Mouse (Mus musculus) T-helper 2 cell (primary cell): Measurements from ENCODE around the gene Npnt.

Experiments
- in situ Hi-C: fragments of 300-600 bp; cut with MboI, MseI; formaldehyde crosslinking; loops from one replicate; pipeline ENCODE4 v1.15.1; 2025; ENCODE audit warnings: high pct_unique_total_duplicates

The Npnt gene

DNA sequence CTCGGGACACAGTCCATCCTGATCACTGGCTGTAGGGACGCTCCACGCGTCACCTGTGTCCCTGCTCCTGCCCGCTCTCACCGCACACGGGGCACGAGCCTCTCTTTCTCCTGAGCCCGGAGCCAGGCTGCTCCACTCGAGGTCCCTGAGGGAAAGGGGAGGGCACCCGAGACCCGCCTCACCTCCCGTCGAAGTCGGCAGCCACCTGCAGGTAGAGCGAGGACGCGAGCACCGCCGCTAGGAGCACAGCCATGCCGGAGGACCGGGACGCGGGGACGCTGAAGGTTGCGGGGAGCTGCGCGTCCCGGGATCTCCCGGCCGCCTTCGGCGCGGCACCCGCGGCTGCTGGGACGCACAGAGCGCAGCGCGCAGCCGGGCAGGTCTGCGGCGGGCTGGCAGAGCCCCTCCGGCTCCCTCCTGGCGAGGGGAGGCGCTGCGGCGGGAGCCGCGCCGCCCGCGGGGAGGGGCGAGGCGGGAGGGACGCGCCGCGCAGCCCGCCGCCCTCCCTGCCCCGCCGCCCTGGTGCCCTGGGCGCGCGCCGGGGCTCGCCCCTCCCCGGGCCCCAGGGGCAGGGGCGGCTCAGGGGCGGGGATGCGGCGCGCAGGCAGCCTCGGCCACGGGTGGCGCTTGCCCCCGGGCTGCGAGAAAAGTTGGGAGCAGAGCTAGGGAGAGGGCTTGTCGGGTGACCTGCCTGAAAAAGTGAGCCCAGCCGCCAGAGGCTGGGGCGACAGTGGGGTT, at the start of gene Npnt:
Gene Npnt (minus strand): TSS at position 501 of the 738 bp plus-strand sequence.
- in situ Hi-C loops: no loop called here

- in situ Hi-C loops: no loop called here
Measured at GRCm38 (mm10) chr3:132996299-132996698, 46.2 kb upstream of the Npnt start.

DNA sequence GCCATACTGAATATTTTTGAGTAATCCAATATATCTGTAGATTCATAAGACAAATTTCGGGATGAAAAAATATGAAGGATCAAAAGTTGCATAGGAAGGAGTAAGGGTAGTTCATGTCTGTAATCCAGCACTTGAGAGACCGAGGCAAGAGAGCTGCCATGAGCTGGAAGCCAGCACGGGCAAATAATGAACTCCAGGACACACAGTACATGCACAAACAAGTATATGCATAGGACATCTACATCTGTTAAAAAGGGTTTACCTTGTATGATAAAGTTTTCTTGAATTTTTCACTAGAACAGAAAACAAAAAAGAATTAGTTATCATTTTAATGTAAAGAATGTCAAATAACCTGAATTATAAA, 45.8 kb upstream of the Npnt start:
- in situ Hi-C loops: no loop called here

GRCm38 (mm10) chr3:132995172-132995903, 45.2 kb upstream of the Npnt start:
- in situ Hi-C loops: no loop called here

GRCm38 (mm10) chr3:132986188-132986587, 36.1 kb upstream of the Npnt start:
- in situ Hi-C loops: no loop called here

DNA sequence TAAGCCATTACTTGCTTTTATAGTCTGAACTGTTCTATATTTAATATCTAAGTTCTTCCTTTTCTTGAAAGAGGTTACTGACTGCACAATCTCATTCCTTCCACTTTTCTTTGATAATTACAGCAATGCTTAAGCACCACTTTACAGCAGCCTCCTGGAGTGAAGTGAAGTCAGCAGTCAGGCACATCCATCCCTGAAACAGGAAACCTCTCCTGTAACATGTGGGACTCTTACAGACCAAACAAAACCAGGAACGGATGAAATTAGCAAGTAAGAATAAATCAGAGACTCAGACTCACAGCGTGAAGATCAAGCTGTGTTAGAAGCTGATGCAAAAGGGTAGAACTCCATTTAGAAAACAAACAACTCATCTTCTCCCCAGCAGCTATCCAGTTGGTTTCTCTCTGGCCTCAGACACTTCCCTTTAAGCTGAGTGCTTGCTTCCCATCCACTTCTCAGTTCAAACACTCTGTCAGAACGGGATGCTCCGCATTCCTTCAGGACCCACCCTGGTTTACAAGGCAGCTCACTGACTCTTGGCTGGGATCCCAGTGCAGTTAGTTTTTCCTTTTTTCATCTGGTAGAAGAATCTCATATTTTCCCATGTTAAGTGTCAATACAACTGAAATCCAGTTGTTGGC, 33.9 kb upstream of the Npnt start:
- in situ Hi-C loops: no loop called here

- in situ Hi-C loops: no loop called here
Measured at GRCm38 (mm10) chr3:132981968-132982367, 31.9 kb upstream of the Npnt start.

GRCm38 (mm10) chr3:132979781-132980461, 29.8 kb upstream of the Npnt start:
- in situ Hi-C loops: no loop called here

DNA sequence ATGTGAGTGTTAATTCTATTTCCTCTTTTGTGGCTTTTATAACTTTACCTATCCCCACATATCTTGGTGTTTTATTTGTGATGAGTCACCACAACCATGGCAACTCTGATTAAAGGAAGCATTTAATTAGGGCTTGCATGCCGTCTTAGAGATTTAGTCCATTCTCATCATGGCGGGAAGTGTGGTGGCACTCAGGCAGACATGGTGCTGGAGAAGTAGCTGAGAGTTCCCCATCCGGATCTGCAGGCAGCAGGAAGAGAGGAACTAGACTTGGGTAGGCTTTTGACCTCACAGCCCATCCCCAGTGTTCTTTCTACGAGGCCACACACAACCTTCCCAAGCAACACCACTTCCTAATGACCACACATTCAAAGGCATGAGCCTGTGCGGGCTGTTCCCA, 16.2 kb upstream of the Npnt start:
- in situ Hi-C loops: no loop called here

- in situ Hi-C loops: no loop called here
Measured at GRCm38 (mm10) chr3:132964715-132965507, 14.8 kb upstream of the Npnt start.

GRCm38 (mm10) chr3:132962631-132963361, 12.7 kb upstream of the Npnt start:
- in situ Hi-C loops: no loop called here

GRCm38 (mm10) chr3:132950529-132950880, 414 bp upstream of the Npnt start:
- in situ Hi-C loops: no loop called here

DNA sequence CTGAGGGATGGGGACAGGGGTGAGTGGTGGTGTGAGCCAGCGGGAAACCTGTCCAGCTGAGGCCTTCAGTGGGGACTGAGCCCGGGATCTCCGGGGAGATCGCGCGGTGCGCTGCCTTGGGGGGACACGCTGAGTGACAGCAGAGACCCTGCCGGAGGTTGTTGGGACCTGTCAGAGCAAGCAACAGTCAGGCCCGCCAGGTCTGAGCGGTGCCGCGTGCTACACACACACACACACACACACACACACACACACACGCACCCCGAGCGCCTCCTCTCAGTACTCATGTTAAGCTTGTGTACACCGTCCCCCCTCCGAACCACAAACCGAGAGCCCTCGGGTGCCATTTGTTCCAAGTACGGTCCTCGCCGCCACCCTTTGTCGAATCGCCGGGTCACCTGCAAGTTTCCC, 706 bp downstream of the Npnt start:
- in situ Hi-C loops: no loop called here

GRCm38 (mm10) chr3:132948298-132948795, 1.7 kb downstream of the Npnt start:
- in situ Hi-C loops: no loop called here

DNA sequence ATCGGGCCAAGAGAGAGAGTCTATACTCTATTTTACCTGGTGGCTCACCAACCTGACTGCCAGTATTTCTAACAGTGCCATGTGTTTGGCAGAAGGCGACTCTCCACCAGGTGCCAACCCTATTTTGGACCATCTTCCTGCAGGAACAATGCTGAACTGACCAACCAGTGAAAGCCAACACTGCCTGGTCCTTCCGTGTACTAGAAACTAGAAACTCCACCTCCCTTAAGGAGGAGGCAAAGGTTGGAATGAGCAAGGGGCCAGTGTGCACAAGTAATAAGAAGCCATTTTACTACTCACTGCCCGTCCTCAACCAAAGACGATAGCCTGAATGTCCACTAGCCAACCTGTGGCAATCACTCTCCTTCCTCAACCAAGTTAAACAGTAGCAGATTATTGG, 4.0 kb downstream of the Npnt start:
- in situ Hi-C loops: no loop called here

DNA sequence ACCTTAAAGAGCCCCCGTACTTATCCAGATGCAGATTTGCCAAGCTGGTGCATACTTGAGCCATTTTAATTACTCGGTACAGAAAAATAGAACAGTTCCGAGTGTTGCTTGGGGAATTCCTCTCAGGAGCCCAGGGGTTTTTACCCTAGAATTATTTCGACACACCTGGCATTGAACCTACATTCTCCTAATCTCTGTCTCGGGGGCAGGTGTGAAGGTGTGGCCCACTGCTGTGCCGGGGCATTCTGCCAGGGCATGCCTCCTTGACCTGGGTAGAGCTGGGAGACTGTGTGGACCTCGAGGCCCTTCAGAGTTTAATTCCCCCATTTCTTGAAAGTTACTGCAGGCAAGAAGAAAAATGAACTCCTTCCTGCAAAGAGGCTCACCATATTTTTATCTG, 4.4 kb downstream of the Npnt start:
- in situ Hi-C loops: no loop called here

- in situ Hi-C loops: no loop called here
Measured at GRCm38 (mm10) chr3:132944609-132945008, 5.5 kb downstream of the Npnt start.

DNA sequence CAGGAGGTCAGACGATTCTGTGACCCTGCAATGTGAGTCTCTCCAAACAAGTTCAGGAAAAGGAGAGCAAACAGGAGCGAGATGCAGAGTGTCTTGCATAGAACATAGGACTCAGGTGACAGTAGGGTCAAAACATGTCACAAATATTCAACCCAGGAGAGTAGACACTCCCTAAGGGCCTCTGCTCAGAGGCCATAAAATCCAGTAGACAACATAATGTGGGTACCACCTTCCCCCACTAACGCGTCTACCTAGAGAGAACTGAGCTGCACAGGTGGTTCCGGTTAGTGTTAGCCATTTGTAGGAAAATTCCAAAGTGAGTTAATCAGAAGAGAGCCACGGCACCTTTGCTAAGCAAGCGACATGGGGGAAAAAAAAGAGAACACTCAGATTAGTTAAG, 5.9 kb downstream of the Npnt start:
- in situ Hi-C loops: no loop called here

DNA sequence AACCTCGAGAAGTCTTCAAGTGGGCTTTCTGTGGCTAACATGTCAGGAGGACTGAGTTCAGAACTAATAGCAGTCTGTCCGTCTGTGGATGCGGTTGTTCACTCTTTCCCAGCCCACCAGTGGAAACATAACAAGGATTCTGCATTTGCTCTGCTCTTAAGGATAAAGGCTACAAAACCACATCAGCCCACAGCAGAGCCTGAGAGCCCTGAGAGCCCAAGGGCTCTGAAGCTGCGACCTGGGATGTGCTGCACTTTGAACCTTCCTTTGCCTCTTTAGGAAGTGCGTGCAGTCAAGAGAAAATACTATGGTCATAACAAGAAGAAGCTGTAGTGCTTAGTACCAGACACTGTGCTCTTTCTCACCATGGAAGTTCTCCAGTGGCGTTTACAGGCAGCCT, 7.3 kb downstream of the Npnt start:
- in situ Hi-C loops: no loop called here

- in situ Hi-C loops: no loop called here
Measured at GRCm38 (mm10) chr3:132940181-132940990, 9.7 kb downstream of the Npnt start.
